Mouse (Mus musculus) CH12.LX (cell line): ENCODE results near the gene Unc13a. TPM values are rescaled to one million over a fixed set of nuclear protein-coding genes. Genes with fewer than 3 reads are reported as not detected.
A peak's percentile ranks its signal among the peaks of the same experiment; 100 is the strongest.

Experiments
- DNase-seq: peaks from one replicate; pipeline ENCODE4 v3.0.0-alpha.2; 2013; ENCODE audit errors: extremely low read depth
- H3K27ac ChIP-seq: 2 replicates; pipeline ENCODE4 v1.5.1; 2012; ENCODE audit warnings: low read depth, mild to moderate bottlenecking, control low read depth, moderate library complexity; ENCODE audit not compliant: insufficient read depth
- H3K27me3 ChIP-seq: replicated peaks from 2 replicates; pipeline ENCODE3; 2012; ENCODE audit warnings: inconsistent platforms
- H3K36me3 ChIP-seq, 2 experiments: replicated peaks in 1 of 2; 2 replicates each; pipeline versions ENCODE3 to v1.6.1; 2012; ENCODE audit warnings: inconsistent platforms in 1 of 2, low read length in 1 of 2, mild to moderate bottlenecking in 1 of 2, mixed read lengths in 1 of 2, moderate library complexity in 1 of 2; ENCODE audit not compliant: control insufficient read depth in 1 of 2, insufficient read depth in 1 of 2
- H3K4me1 ChIP-seq, 2 experiments: 2 replicates each; pipeline ENCODE4 v1.6.1; 2012; ENCODE audit warnings: inconsistent platforms in 1 of 2, moderate library complexity in 1 of 2; ENCODE audit not compliant: insufficient read depth in 2 of 2, control insufficient read depth in 1 of 2
- H3K4me2 ChIP-seq: 2 replicates; pipeline ENCODE4 v1.6.1; 2012; ENCODE audit warnings: low read depth, mild to moderate bottlenecking, control low read depth; ENCODE audit not compliant: poor library complexity, insufficient read depth, severe bottlenecking
- H3K4me3 ChIP-seq, 3 experiments: fragments of 150-350 bp in 1 of 3; sonication (generic) in 1 of 3; replicated peaks in 1 of 3; 2 replicates each; pipeline versions ENCODE3 to v1.5.1; 2011 to 2012; ENCODE audit warnings: low read depth in 2 of 3, low read length in 2 of 3, mild to moderate bottlenecking in 2 of 3, moderate library complexity in 2 of 3, control low read depth in 1 of 3, improper control_type of control experiment in 1 of 3, inconsistent platforms in 1 of 3, mixed read lengths in 1 of 3; ENCODE audit not compliant: poor library complexity in 1 of 3
- H3K79me2 ChIP-seq: replicated peaks from 2 replicates; pipeline ENCODE4 v1.6.1; 2012; ENCODE audit warnings: mild to moderate bottlenecking, moderate library complexity; ENCODE audit not compliant: control insufficient read depth, poor library complexity, insufficient read depth, severe bottlenecking; ENCODE audit errors: extremely low read depth
- H3K9ac ChIP-seq: 2 replicates; pipeline ENCODE4 v1.6.1; 2012; ENCODE audit warnings: low read depth, mild to moderate bottlenecking, control low read depth, moderate library complexity; ENCODE audit not compliant: insufficient read depth
- H3K9me3 ChIP-seq: replicated peaks from 2 replicates; pipeline ENCODE3; 2012; ENCODE audit warnings: low read length, inconsistent platforms, mixed read lengths
- CHD1 ChIP-seq: IDR thresholded peaks from 2 replicates; pipeline ENCODE4 v1.6.1; 2012; ENCODE audit warnings: low read depth, low read length, improper control_type of control experiment, inconsistent platforms
- CHD2 ChIP-seq: IDR thresholded peaks from 2 replicates; pipeline ENCODE4 v1.6.1; 2011; ENCODE audit warnings: low read length, improper control_type of control experiment
- E2F4 ChIP-seq: IDR thresholded peaks from 2 replicates; pipeline ENCODE4 v1.6.1; 2011; ENCODE audit warnings: low read depth, low read length, improper control_type of control experiment; ENCODE audit not compliant: insufficient replicate concordance
- ELF1 ChIP-seq: IDR thresholded peaks from 2 replicates; pipeline ENCODE4 v1.6.1; 2014; ENCODE audit warnings: low read depth, mild to moderate bottlenecking, inconsistent platforms, low read length, improper control_type of control experiment
- EP300 ChIP-seq: IDR thresholded peaks from 2 replicates; pipeline ENCODE4 v1.6.1; 2011; ENCODE audit warnings: low read length, improper control_type of control experiment
- ETS1 ChIP-seq: conservative IDR thresholded peaks from 2 replicates; pipeline ENCODE4 v1.6.1; 2012; ENCODE audit warnings: low read depth, mild to moderate bottlenecking, inconsistent platforms, low read length, improper control_type of control experiment, moderate library complexity
- GABPA ChIP-seq: IDR thresholded peaks from 2 replicates; pipeline ENCODE4 v1.6.1; 2012; ENCODE audit warnings: low read depth, low read length, improper control_type of control experiment, inconsistent platforms; ENCODE audit not compliant: insufficient replicate concordance
- HCFC1 ChIP-seq: IDR thresholded peaks from 2 replicates; pipeline ENCODE4 v1.6.1; 2012; ENCODE audit warnings: low read depth, mild to moderate bottlenecking, inconsistent platforms, low read length, improper control_type of control experiment
- IRF4 ChIP-seq: IDR thresholded peaks from 2 replicates; pipeline ENCODE4 v1.6.1; 2014; ENCODE audit warnings: low read depth, mild to moderate bottlenecking, inconsistent platforms, low read length, improper control_type of control experiment
- JUN ChIP-seq: IDR thresholded peaks from 2 replicates; pipeline ENCODE4 v1.6.1; 2011; ENCODE audit warnings: low read depth, mild to moderate bottlenecking, low read length, improper control_type of control experiment, moderate library complexity; ENCODE audit not compliant: insufficient read depth
- JUND ChIP-seq: conservative IDR thresholded peaks from 2 replicates; pipeline ENCODE4 v1.6.1; 2011; ENCODE audit warnings: low read depth, low read length, improper control_type of control experiment
- KAT2A ChIP-seq: IDR thresholded peaks from 2 replicates; pipeline ENCODE4 v1.6.1; 2012; ENCODE audit warnings: low read length, improper control_type of control experiment, inconsistent platforms; ENCODE audit not compliant: insufficient replicate concordance
- MAX ChIP-seq: IDR thresholded peaks from 2 replicates; pipeline ENCODE4 v1.6.1; 2011; ENCODE audit warnings: low read length, improper control_type of control experiment
- MEF2A ChIP-seq: IDR thresholded peaks from 2 replicates; pipeline ENCODE4 v1.6.1; 2014; ENCODE audit warnings: low read depth, mild to moderate bottlenecking, inconsistent platforms, low read length, improper control_type of control experiment, borderline replicate concordance
- MXI1 ChIP-seq: IDR thresholded peaks from 2 replicates; pipeline ENCODE4 v1.6.1; 2011; ENCODE audit warnings: mild to moderate bottlenecking, low read depth, low read length, improper control_type of control experiment
- MYC ChIP-seq: IDR thresholded peaks from 2 replicates; pipeline ENCODE4 v1.6.1; 2011; ENCODE audit warnings: low read depth, mild to moderate bottlenecking, improper control_type of control experiment, low read length
- PAX5 ChIP-seq: IDR thresholded peaks from 2 replicates; pipeline ENCODE4 v1.6.1; 2012; ENCODE audit warnings: low read length, inconsistent platforms, mixed read lengths
- POLR2A ChIP-seq: IDR thresholded peaks from 2 replicates; pipeline ENCODE4 v1.6.1; 2011; ENCODE audit warnings: low read depth, mild to moderate bottlenecking, improper control_type of control experiment, low read length
- POLR2AphosphoS2 ChIP-seq: IDR thresholded peaks from 2 replicates; pipeline ENCODE4 v1.6.1; 2011; ENCODE audit warnings: low read depth, low read length, improper control_type of control experiment
- RAD21 ChIP-seq: IDR thresholded peaks from 2 replicates; pipeline ENCODE4 v1.6.1; 2011; ENCODE audit warnings: low read depth, mild to moderate bottlenecking, low read length, improper control_type of control experiment, moderate library complexity
- RCOR1 ChIP-seq: conservative IDR thresholded peaks from 2 replicates; pipeline ENCODE4 v1.6.1; 2012; ENCODE audit warnings: low read depth, mild to moderate bottlenecking, inconsistent platforms, low read length, improper control_type of control experiment
- SIN3A ChIP-seq: IDR thresholded peaks from 2 replicates; pipeline ENCODE4 v1.6.1; 2012; ENCODE audit warnings: low read length, improper control_type of control experiment, inconsistent platforms
- SMC3 ChIP-seq: IDR thresholded peaks from 2 replicates; pipeline ENCODE4 v1.6.1; 2011; ENCODE audit warnings: low read depth, low read length, improper control_type of control experiment
- TBP ChIP-seq: conservative IDR thresholded peaks from 2 replicates; pipeline ENCODE4 v1.6.1; 2011; ENCODE audit warnings: low read depth, low read length, improper control_type of control experiment
- TCF12 ChIP-seq: IDR thresholded peaks from 2 replicates; pipeline ENCODE4 v1.6.1; 2014; ENCODE audit warnings: low read depth, mild to moderate bottlenecking, inconsistent platforms, low read length, improper control_type of control experiment
- UBTF ChIP-seq: IDR thresholded peaks from 2 replicates; pipeline ENCODE4 v1.6.1; 2012; ENCODE audit warnings: low read depth, mild to moderate bottlenecking, inconsistent platforms, low read length, improper control_type of control experiment, moderate library complexity
- USF1 ChIP-seq: IDR thresholded peaks from 2 replicates; pipeline ENCODE4 v1.6.1; 2014; ENCODE audit warnings: low read depth, mild to moderate bottlenecking, inconsistent platforms, low read length, improper control_type of control experiment
- USF2 ChIP-seq: conservative IDR thresholded peaks from 2 replicates; pipeline ENCODE4 v1.6.1; 2011; ENCODE audit warnings: low read depth, low read length, improper control_type of control experiment
- ZKSCAN1 ChIP-seq: IDR thresholded peaks from 2 replicates; pipeline ENCODE4 v1.6.1; 2012; ENCODE audit warnings: low read depth, inconsistent platforms, low read length, improper control_type of control experiment, borderline replicate concordance
- ZMIZ1 ChIP-seq: IDR thresholded peaks from 2 replicates; pipeline ENCODE4 v1.6.1; 2012; ENCODE audit warnings: low read depth, mild to moderate bottlenecking, inconsistent platforms, low read length, improper control_type of control experiment
- ZNF384 ChIP-seq: IDR thresholded peaks from 2 replicates; pipeline ENCODE4 v1.6.1; 2012; ENCODE audit warnings: low read depth, low read length, improper control_type of control experiment, inconsistent platforms
- dilution Hi-C: fragments of 300-500 bp; cut with MboI; formaldehyde crosslinking; loops from 2 replicates; pipeline ENCODE4 v1.14.3; 2020; ENCODE audit warnings: low sequenced_read_pairs; ENCODE audit not compliant: extremely low pct_unique_long_range_greater_than_20kb, extremely low pct_ligation_motif_present
- in situ Hi-C: fragments of 300-500 bp; cut with MboI; formaldehyde crosslinking; loops from 3 replicates; pipeline ENCODE4 v1.14.3; 2019; ENCODE audit warnings: low sequenced_read_pairs, low pct_ligation_motif_present, low pct_unique_long_range_greater_than_20kb, mixed read lengths
- polyA plus RNA-seq: library from polyadenylated mRNA; unstranded; fragments of >175 nt; gene quantifications from 2 replicates; pipeline ENCODE4 v1.2.1, GENCODE M21; 2012; ENCODE audit warnings: low read depth; ENCODE audit not compliant: insufficient read length
- total RNA-seq, 2 experiments: library from RNA; depleted of rRNA; stranded (reverse); fragments of 300-350 nt in 1 of 2; fragments of >200 nt in 1 of 2; gene quantifications; 2 replicates each; pipeline ENCODE4 v1.2.3; 2012 to 2014

The Unc13a gene
- total and polyA plus RNA-seq, 3 experiments, result 0.68 to 2.1 (median 1.0) TPM

GRCm38 (mm10) chr8:71625088-71625487, 46.5 kb downstream of the Unc13a start:
- peak; percentile 56 for DNase-seq
- peaks cover 52 to 80% of the 10 kb centered on the region in 2 experiments for H3K36me3 ChIP-seq
- peak overlapping the region; percentile 72 for H3K27ac ChIP-seq
- H3K79me2 ChIP-seq, result no peaks in the 10 kb centered on the region
- peaks cover 48% of the 10 kb centered on the region for H3K9me3 ChIP-seq
- no peaks in the 10 kb centered on the region for H3K27me3 ChIP-seq
- no peak overlapping the region for H3K4me3 ChIP-seq
- H3K9ac ChIP-seq, result no peak overlapping the region
- TF ChIP-seq CHD1 (no peak), MYC (0 out of 2 replicates have a peak, but pooled peaks have one; percentile 30), TBP (no peak), PAX5 (no peak), ETS1 (peak; percentile 19; the same call in 1 of the 2 replicates), SIN3A (no peak; the same call in 1 of the 2 replicates), RAD21 (no peak), USF2 (no peak), E2F4 (no peak), MEF2A (peak; percentile 66), ZKSCAN1 (no peak), SMC3 (no peak), UBTF (no peak), ELF1 (peak; percentile 58; the same call in 1 of the 2 replicates), RCOR1 (no peak), KAT2A (no peak), POLR2AphosphoS2 (no peak), JUN (0 out of 2 replicates have a peak, but pooled peaks have one; percentile 26), MXI1 (peak; percentile 57), USF1 (no peak), HCFC1 (no peak), POLR2A (0 out of 2 replicates have a peak, but pooled peaks have one; percentile 22), JUND (no peak), IRF4 (peak; percentile 98), TCF12 (0 out of 2 replicates have a peak, but pooled peaks have one; percentile 28), GABPA (no peak), CHD2 (0 out of 2 replicates have a peak, but pooled peaks have one; percentile 46), MAX (peak; percentile 64; the same call in 1 of the 2 replicates), EP300 (peak; percentile 94), ZNF384 (no peak), ZMIZ1 (0 out of 2 replicates have a peak, but pooled peaks have one; percentile 42)
- TF ChIP-seq, all 38 proteins: peak for 13
- no peak overlapping the region for H3K4me2 ChIP-seq
- dilution Hi-C loops (no loop called here), in situ Hi-C loops (no loop called here)
- peaks cover 39 to 53% of the 10 kb centered on the region in 2 experiments for H3K4me1 ChIP-seq
